Mouse (Mus musculus): ENCODE data around the gene Tmem132e. TPM values are rescaled to one million over a fixed set of nuclear protein-coding genes. Genes with fewer than 3 reads are reported as not detected.

Gene Tmem132e
- polyA plus RNA-seq, 1 experiment from 2014 or later = 0.04 TPM

GRCm38 (mm10) chr11:82461326-82461725 is 72.6 kb downstream of the Tmem132e start:
- 80% methylated on average over 7 of the region's 7 CpGs for WGBS
- Histone ChIP-seq H3K27me3 (ENCODE audit: control insufficient read depth, insufficient read depth, low read length) (no peaks in the 10 kb centered on the region), H3K27ac (ENCODE audit: low read length) (no peak overlapping the region), H3K9ac (ENCODE audit: low read length) (no peak overlapping the region), H3K4me3 (ENCODE audit: low read length) (no peak overlapping the region), H3K9me3 (replicated peaks; ENCODE audit: control insufficient read depth, low read length) (no peaks in the 10 kb centered on the region), H3K4me2 (ENCODE audit: low read depth, low read length) (no peak overlapping the region), H3K36me3 (ENCODE audit: control insufficient read depth, insufficient read depth) (no peaks in the 10 kb centered on the region), H3K4me1 (ENCODE audit: control insufficient read depth, insufficient read depth, low read length) (no peaks in the 10 kb centered on the region)
- ATAC-seq (replicated peaks; ENCODE audit: extremely low read depth, insufficient read depth, low FRiP score) = no peak

- Histone ChIP-seq H3K27me3 (ENCODE audit: control insufficient read depth, insufficient read depth, low read length) (no peaks in the 10 kb centered on the region), H3K4me2 (ENCODE audit: low read depth, low read length) (no peak overlapping the region), H3K9me3 (replicated peaks; ENCODE audit: control insufficient read depth, low read length) (no peaks in the 10 kb centered on the region), H3K36me3 (ENCODE audit: control insufficient read depth, insufficient read depth) (no peaks in the 10 kb centered on the region), H3K4me1 (ENCODE audit: control insufficient read depth, insufficient read depth, low read length) (no peaks in the 10 kb centered on the region), H3K27ac (ENCODE audit: low read length) (no peak overlapping the region), H3K4me3 (ENCODE audit: low read length) (no peak overlapping the region), H3K9ac (ENCODE audit: low read length) (no peak overlapping the region)
- 80% methylated on average over 9 of the region's 9 CpGs for WGBS
- no peak for ATAC-seq (replicated peaks; ENCODE audit: extremely low read depth, insufficient read depth, low FRiP score)
Measured at GRCm38 (mm10) chr11:82465536-82465935, 76.8 kb downstream of the Tmem132e start.

- no peak overlapping the region for H3K4me2 ChIP-seq (ENCODE audit: low read depth, low read length)
- H3K36me3 ChIP-seq (ENCODE audit: control insufficient read depth, insufficient read depth) = no peaks in the 10 kb centered on the region
- WGBS = 59% methylated on average over 7 of the region's 7 CpGs
- no peak for ATAC-seq (replicated peaks; ENCODE audit: extremely low read depth, insufficient read depth, low FRiP score)
- no peaks in the 10 kb centered on the region for H3K4me1 ChIP-seq (ENCODE audit: control insufficient read depth, insufficient read depth, low read length)
- H3K4me3 ChIP-seq (ENCODE audit: low read length) = no peak overlapping the region
- H3K27ac ChIP-seq (ENCODE audit: low read length) = no peak overlapping the region
- H3K9me3 ChIP-seq (replicated peaks; ENCODE audit: control insufficient read depth, low read length) = no peaks in the 10 kb centered on the region
- H3K27me3 ChIP-seq (ENCODE audit: control insufficient read depth, insufficient read depth, low read length) = no peaks in the 10 kb centered on the region
- no peak overlapping the region for H3K9ac ChIP-seq (ENCODE audit: low read length)
Measured at GRCm38 (mm10) chr11:82467218-82467617, 78.5 kb downstream of the Tmem132e start.

- no peak for ATAC-seq (replicated peaks; ENCODE audit: extremely low read depth, insufficient read depth, low FRiP score)
- H3K27ac ChIP-seq (ENCODE audit: low read length) = no peak overlapping the region
Measured at GRCm38 (mm10) chr11:82471076-82471475, 82.4 kb downstream of the Tmem132e start.

GRCm38 (mm10) chr11:82473137-82473621 is 84.5 kb downstream of the Tmem132e start:
- no peak for ATAC-seq (replicated peaks; ENCODE audit: extremely low read depth, insufficient read depth, low FRiP score)

More at GRCm38 (mm10) chr11:82471076-82471475, 82.4 kb downstream of the Tmem132e start:
- H3K27me3 ChIP-seq (ENCODE audit: control insufficient read depth, insufficient read depth, low read length) = no peaks in the 10 kb centered on the region
- WGBS = 64% methylated on average over 1 of the region's 1 CpGs
- no peaks in the 10 kb centered on the region for H3K4me1 ChIP-seq (ENCODE audit: control insufficient read depth, insufficient read depth, low read length)
- H3K9me3 ChIP-seq (replicated peaks; ENCODE audit: control insufficient read depth, low read length) = no peaks in the 10 kb centered on the region
- H3K9ac ChIP-seq (ENCODE audit: low read length) = no peak overlapping the region
- H3K4me3 ChIP-seq (ENCODE audit: low read length) = no peak overlapping the region
- H3K36me3 ChIP-seq (ENCODE audit: control insufficient read depth, insufficient read depth) = no peaks in the 10 kb centered on the region
- H3K4me2 ChIP-seq (ENCODE audit: low read depth, low read length) = no peak overlapping the region

GRCm38 (mm10) chr11:82476092-82476491 is 87.4 kb downstream of the Tmem132e start:
- no peaks in the 10 kb centered on the region for H3K27me3 ChIP-seq (ENCODE audit: control insufficient read depth, insufficient read depth, low read length)
- no peaks in the 10 kb centered on the region for H3K36me3 ChIP-seq (ENCODE audit: control insufficient read depth, insufficient read depth)
- no peak overlapping the region for H3K4me2 ChIP-seq (ENCODE audit: low read depth, low read length)
- H3K9me3 ChIP-seq (replicated peaks; ENCODE audit: control insufficient read depth, low read length) = no peaks in the 10 kb centered on the region
- WGBS = 72% methylated on average over 4 of the region's 4 CpGs
- H3K4me1 ChIP-seq (ENCODE audit: control insufficient read depth, insufficient read depth, low read length) = no peaks in the 10 kb centered on the region
- ATAC-seq (replicated peaks; ENCODE audit: extremely low read depth, insufficient read depth, low FRiP score) = no peak
- H3K4me3 ChIP-seq (ENCODE audit: low read length) = no peak overlapping the region
- H3K27ac ChIP-seq (ENCODE audit: low read length) = no peak overlapping the region
- H3K9ac ChIP-seq (ENCODE audit: low read length) = no peak overlapping the region

More at GRCm38 (mm10) chr11:82473137-82473621, 84.5 kb downstream of the Tmem132e start:
- no peaks in the 10 kb centered on the region for H3K36me3 ChIP-seq (ENCODE audit: control insufficient read depth, insufficient read depth)
- no peaks in the 10 kb centered on the region for H3K9me3 ChIP-seq (replicated peaks; ENCODE audit: control insufficient read depth, low read length)
- H3K27ac ChIP-seq (ENCODE audit: low read length) = no peak overlapping the region
- H3K9ac ChIP-seq (ENCODE audit: low read length) = no peak overlapping the region
- WGBS = 53% methylated on average over 12 of the region's 12 CpGs
- H3K27me3 ChIP-seq (ENCODE audit: control insufficient read depth, insufficient read depth, low read length) = no peaks in the 10 kb centered on the region
- no peaks in the 10 kb centered on the region for H3K4me1 ChIP-seq (ENCODE audit: control insufficient read depth, insufficient read depth, low read length)
- no peak overlapping the region for H3K4me3 ChIP-seq (ENCODE audit: low read length)
- H3K4me2 ChIP-seq (ENCODE audit: low read depth, low read length) = no peak overlapping the region

GRCm38 (mm10) chr11:82477412-82477811 is 88.7 kb downstream of the Tmem132e start:
- Histone ChIP-seq H3K36me3 (ENCODE audit: control insufficient read depth, insufficient read depth) (no peaks in the 10 kb centered on the region), H3K4me3 (ENCODE audit: low read length) (no peak overlapping the region), H3K4me1 (ENCODE audit: control insufficient read depth, insufficient read depth, low read length) (no peaks in the 10 kb centered on the region), H3K9ac (ENCODE audit: low read length) (no peak overlapping the region), H3K4me2 (ENCODE audit: low read depth, low read length) (no peak overlapping the region), H3K27ac (ENCODE audit: low read length) (no peak overlapping the region), H3K27me3 (ENCODE audit: control insufficient read depth, insufficient read depth, low read length) (no peaks in the 10 kb centered on the region), H3K9me3 (replicated peaks; ENCODE audit: control insufficient read depth, low read length) (no peaks in the 10 kb centered on the region)
- no peak for ATAC-seq (replicated peaks; ENCODE audit: extremely low read depth, insufficient read depth, low FRiP score)
- WGBS = 80% methylated on average over 3 of the region's 3 CpGs

- Histone ChIP-seq H3K4me2 (ENCODE audit: low read depth, low read length) (no peak overlapping the region), H3K9ac (ENCODE audit: low read length) (no peak overlapping the region), H3K4me3 (ENCODE audit: low read length) (no peak overlapping the region), H3K36me3 (ENCODE audit: control insufficient read depth, insufficient read depth) (no peaks in the 10 kb centered on the region), H3K27me3 (ENCODE audit: control insufficient read depth, insufficient read depth, low read length) (no peaks in the 10 kb centered on the region), H3K9me3 (replicated peaks; ENCODE audit: control insufficient read depth, low read length) (no peaks in the 10 kb centered on the region), H3K27ac (ENCODE audit: low read length) (no peak overlapping the region), H3K4me1 (ENCODE audit: control insufficient read depth, insufficient read depth, low read length) (no peaks in the 10 kb centered on the region)
- WGBS = 73% methylated on average over 3 of the region's 3 CpGs
- no peak for ATAC-seq (replicated peaks; ENCODE audit: extremely low read depth, insufficient read depth, low FRiP score)
Measured at GRCm38 (mm10) chr11:82480941-82481340, 92.2 kb downstream of the Tmem132e start.

GRCm38 (mm10) chr11:82487359-82488086 is 98.8 kb downstream of the Tmem132e start:
- 60% methylated on average over 8 of the region's 8 CpGs for WGBS
- no peak overlapping the region for H3K4me3 ChIP-seq (ENCODE audit: low read length)
- no peaks in the 10 kb centered on the region for H3K27me3 ChIP-seq (ENCODE audit: control insufficient read depth, insufficient read depth, low read length)
- H3K27ac ChIP-seq (ENCODE audit: low read length) = no peak overlapping the region
- no peaks in the 10 kb centered on the region for H3K36me3 ChIP-seq (ENCODE audit: control insufficient read depth, insufficient read depth)
- H3K9me3 ChIP-seq (replicated peaks; ENCODE audit: control insufficient read depth, low read length) = no peaks in the 10 kb centered on the region
- no peak overlapping the region for H3K4me2 ChIP-seq (ENCODE audit: low read depth, low read length)
- no peak overlapping the region for H3K9ac ChIP-seq (ENCODE audit: low read length)
- ATAC-seq (replicated peaks; ENCODE audit: extremely low read depth, insufficient read depth, low FRiP score) = no peak
- H3K4me1 ChIP-seq (ENCODE audit: control insufficient read depth, insufficient read depth, low read length) = no peaks in the 10 kb centered on the region

All from heart, embryonic 16.5 days (tissue).